Mouse (Mus musculus) testis, adult 2 months (tissue): ENCODE data around the gene Onecut3.

Experiments used
- CTCF ChIP-seq: fragments of 200-500 bp; IDR thresholded peaks from 2 replicates; pipeline ENCODE4 v1.5.1; 2012; ENCODE audit warnings: low read depth, mild to moderate bottlenecking, inconsistent platforms, low read length, moderate library complexity; ENCODE audit not compliant: control insufficient read depth, insufficient read depth, insufficient replicate concordance
- POLR2A ChIP-seq: fragments of 200-500 bp; IDR thresholded peaks from 2 replicates; pipeline ENCODE4 v1.6.1; 2012; ENCODE audit warnings: low read depth, mild to moderate bottlenecking, inconsistent platforms, low read length, moderate library complexity; ENCODE audit not compliant: control insufficient read depth

GRCm38 (mm10) chr10:80538180-80538579 lies 43.5 kb downstream of the Onecut3 start:
- no peak for TF ChIP-seq CTCF
- TF ChIP-seq POLR2A, result no peak
